In the genomic region with DNA sequence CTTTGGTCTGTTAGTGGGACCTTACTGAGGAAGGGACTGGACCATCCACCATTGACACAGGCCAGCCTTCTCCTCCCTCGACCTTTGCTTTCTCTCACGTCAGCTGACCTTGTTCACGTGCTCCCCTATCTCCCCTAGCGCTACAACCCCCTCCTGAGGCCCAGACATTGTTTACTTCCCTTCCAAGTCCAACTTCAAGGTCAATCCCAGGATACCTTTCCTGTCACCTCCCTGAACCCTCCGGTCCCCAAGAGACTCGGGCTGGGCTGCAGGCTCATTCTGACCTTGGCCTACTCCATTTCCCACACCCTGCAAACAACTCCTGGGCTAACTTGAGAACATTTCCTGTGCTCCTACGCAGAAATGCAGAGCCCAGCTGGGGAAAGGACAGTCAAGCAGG, we compare ENCODE assay signal across 11 mouse cellular contexts.
DNase-seq lines count a peak whose midpoint lies in the region; ATAC-seq and TF ChIP-seq lines count a peak whose summit lies in the region.
"Had no signal": no experiment of that assay in that cellular context is flagged by ENCODE, and none has a peak within 500 bp of the region (broad histone marks: within the 10 kb centered on the region; RNA-seq: fewer than 3 reads in every experiment).

No protein-coding gene starts in this region.

- DNase-seq in lung, adult 18-20 months, result peak; percentile 40
- DNase-seq in lung, adult 2 months, result no peak
- peak; percentile 27 for DNase-seq in liver
- peak; percentile 68 for DNase-seq in yolk sac, embryonic 10.5 days (ENCODE audit: low spot score)
- no peak for DNase-seq in hindbrain, embryonic 11.5 days (ENCODE audit: low spot score)
- no peak for DNase-seq in right cerebral cortex, adult 18-20 months
- DNase-seq: cerebellum, adult 11-12 months had no signal

- H3K27me3 ChIP-seq in heart, embryonic 12.5 days (replicated peaks), result no peaks in the 10 kb centered on the region
- no peaks in the 10 kb centered on the region for H3K27me3 ChIP-seq in hindbrain, embryonic 11.5 days (ENCODE audit: control insufficient read depth, insufficient read depth, low read length)
- H3K27me3 ChIP-seq: heart, embryonic 13.5 days; lung, embryonic 15.5 days had no signal

- H3K27ac ChIP-seq in heart, embryonic 12.5 days (ENCODE audit: poor library complexity, severe bottlenecking), result no peak overlapping the region
- H3K27ac ChIP-seq in hindbrain, embryonic 11.5 days (ENCODE audit: low read depth, low read length), result no peak overlapping the region
- H3K27ac ChIP-seq: heart, embryonic 13.5 days; lung, embryonic 15.5 days had no signal

- H3K9ac ChIP-seq in heart, embryonic 12.5 days, result no peak overlapping the region
- H3K9ac ChIP-seq in hindbrain, embryonic 11.5 days (ENCODE audit: low read depth, low read length), result no peak overlapping the region
- H3K9ac ChIP-seq: heart, embryonic 13.5 days; lung, embryonic 15.5 days had no signal

- WGBS in lung, adult 2 months, result 46% methylated on average over 7 of the region's 7 CpGs
- 52% methylated on average over 7 of the region's 7 CpGs for WGBS in heart, embryonic 12.5 days
- WGBS in hindbrain, embryonic 11.5 days, result 69% methylated on average over 7 of the region's 7 CpGs

- no peak for TF ChIP-seq POLR2A in lung, adult 2 months (IDR thresholded peaks at IDR 0.05; ENCODE audit: borderline replicate concordance, extremely low read depth, low read depth, low read length)

- H3K4me3 ChIP-seq in lung, adult 2 months (replicated peaks; ENCODE audit: extremely low read depth, low read depth, low read length), result no peak overlapping the region
- no peak overlapping the region for H3K4me3 ChIP-seq in heart, embryonic 12.5 days
- no peak overlapping the region for H3K4me3 ChIP-seq in hindbrain, embryonic 11.5 days (ENCODE audit: low read depth, low read length)
- H3K4me3 ChIP-seq: heart, embryonic 13.5 days; lung, embryonic 15.5 days had no signal

- peaks cover 15% of the 10 kb centered on the region for H3K4me1 ChIP-seq in lung, adult 2 months (ENCODE audit: control insufficient read depth, insufficient read depth, low read length)
- H3K4me1 ChIP-seq in heart, embryonic 12.5 days (replicated peaks), result peaks cover 44% of the 10 kb centered on the region
- H3K4me1 ChIP-seq in hindbrain, embryonic 11.5 days (replicated peaks; ENCODE audit: control insufficient read depth, insufficient read depth, low read length), result no peaks in the 10 kb centered on the region

- ATAC-seq in heart, embryonic 12.5 days (ENCODE audit: insufficient number of reproducible peaks, low FRiP score), result peak; percentile 41; the same call in 1 of the 2 replicates
- ATAC-seq in frontal cortex, adult (ENCODE audit: low TSS enrichment), result no peak
- no peak for ATAC-seq in hindbrain, embryonic 11.5 days (ENCODE audit: low FRiP score)

- no peaks in the 10 kb centered on the region for H3K36me3 ChIP-seq in heart, embryonic 12.5 days
- no peaks in the 10 kb centered on the region for H3K36me3 ChIP-seq in hindbrain, embryonic 11.5 days (ENCODE audit: control insufficient read depth, insufficient read depth, low read length)
- H3K36me3 ChIP-seq: heart, embryonic 13.5 days; lung, embryonic 15.5 days had no signal

- H3K4me2 ChIP-seq in heart, embryonic 12.5 days, result no peak overlapping the region
- H3K4me2 ChIP-seq in hindbrain, embryonic 11.5 days (replicated peaks; ENCODE audit: low read depth, low read length), result no peak overlapping the region
- H3K4me2 ChIP-seq: heart, embryonic 13.5 days; lung, embryonic 15.5 days had no signal

- no peak for TF ChIP-seq CTCF in lung, adult 2 months (IDR thresholded peaks at IDR 0.05; ENCODE audit: insufficient read depth, low read length)

- no peaks in the 10 kb centered on the region for H3K9me3 ChIP-seq in heart, embryonic 12.5 days (replicated peaks)
- no peaks in the 10 kb centered on the region for H3K9me3 ChIP-seq in hindbrain, embryonic 11.5 days (ENCODE audit: control insufficient read depth, low read length)
- H3K9me3 ChIP-seq: heart, embryonic 13.5 days; lung, embryonic 15.5 days had no signal

Comparison
In these comparisons a context has a peak if more than half of its experiments do, and no peak if none do; other contexts are left out.
1. DNase-seq: peak in lung, adult 18-20 months (2 of 2), liver (single experiment) and yolk sac, embryonic 10.5 days (single experiment); none in lung, adult 2 months (single experiment), hindbrain, embryonic 11.5 days (single experiment) and right cerebral cortex, adult 18-20 months (single experiment).